9 mouse cellular contexts compared by ENCODE assay signal in genomic region chr10:115184697-115185096, GRCm38 (mm10). TPM values are rescaled to one million over a fixed set of nuclear protein-coding genes. Genes with fewer than 3 reads are reported as not detected.
DNase-seq lines count a peak whose midpoint lies in the region; ATAC-seq and TF ChIP-seq lines count a peak whose summit lies in the region.
"Had no signal": no experiment of that assay in that cellular context is flagged by ENCODE, and none has a peak within 500 bp of the region (broad histone marks: within the 10 kb centered on the region; RNA-seq: fewer than 3 reads in every experiment).

Gene Tph2, minus strand, starts transcription at chr10:115185022.

- no peak within 1 kb of the TSS for H3K9ac ChIP-seq in forebrain, postnatal 0 days
- no peak within 1 kb of the TSS for H3K9ac ChIP-seq in hindbrain, embryonic 13.5 days

- H3K4me3 ChIP-seq in forebrain, postnatal 0 days (ENCODE audit: low read depth, low read length), result no peak within 1 kb of the TSS
- no peak within 1 kb of the TSS for H3K4me3 ChIP-seq in hindbrain, embryonic 13.5 days

- H3K27ac ChIP-seq in forebrain, postnatal 0 days (ENCODE audit: low read depth, low read length), result no peak within 1 kb of the TSS
- no peak within 1 kb of the TSS for H3K27ac ChIP-seq in hindbrain, embryonic 13.5 days

- peak; percentile 41 for DNase-seq in MEL-GATA-1-ER (ENCODE audit: extremely low read depth, low read depth)
- peak; percentile 75 for DNase-seq in cerebellum, adult 11-12 months
- DNase-seq in forebrain, postnatal 0 days, result peak; percentile 71
- peak; percentile 60 to 66 for DNase-seq in layer of hippocampus, postnatal 14 days (ENCODE audit: low spot score in 2 of 2)
- DNase-seq in right cerebral cortex, adult 18-20 months, result peak; percentile 29
- DNase-seq in urinary bladder, adult 2 months (ENCODE audit: low spot score), result peak; percentile 30

- H3K36me3 ChIP-seq in forebrain, postnatal 0 days (ENCODE audit: insufficient read depth), result no peaks in the 10 kb centered on the region
- no peaks in the 10 kb centered on the region for H3K36me3 ChIP-seq in hindbrain, embryonic 13.5 days

- ATAC-seq in forebrain, postnatal 0 days, result peak; percentile 87
- ATAC-seq in hindbrain, embryonic 13.5 days (ENCODE audit: low FRiP score), result peak; percentile 84
- ATAC-seq in megakaryocyte, adult 5-6 weeks (ENCODE audit: poor library complexity, severe bottlenecking), result peak; percentile 100

- H3K27me3 ChIP-seq in forebrain, postnatal 0 days (ENCODE audit: insufficient read depth, low read length), result peaks cover 4% of the 10 kb centered on the region; the same call in 1 of the 2 replicates
- no peaks in the 10 kb centered on the region for H3K27me3 ChIP-seq in hindbrain, embryonic 13.5 days

- H3K4me1 ChIP-seq in forebrain, postnatal 0 days (ENCODE audit: insufficient read depth), result no peaks in the 10 kb centered on the region
- peaks cover 14% of the 10 kb centered on the region for H3K4me1 ChIP-seq in hindbrain, embryonic 13.5 days (replicated peaks)

- no peak within 1 kb of the TSS for H3K4me2 ChIP-seq in forebrain, postnatal 0 days (ENCODE audit: low read depth)
- peak within 1 kb of the TSS; percentile 29; the same call in 1 of the 2 replicates for H3K4me2 ChIP-seq in hindbrain, embryonic 13.5 days

- TF ChIP-seq CTCF in forebrain, postnatal 0 days (IDR thresholded peaks at IDR 0.05; ENCODE audit: low read depth), result peak; percentile 74

- H3K9me3 ChIP-seq in forebrain, postnatal 0 days (ENCODE audit: low read length), result no peaks in the 10 kb centered on the region
- no peaks in the 10 kb centered on the region for H3K9me3 ChIP-seq in hindbrain, embryonic 13.5 days

- 5% methylated on average over 9 of the region's 9 CpGs for WGBS in forebrain, postnatal 0 days
- whole genome bisulfite sequencing in hindbrain, embryonic 13.5 days, result 8% methylated on average over 9 of the region's 9 CpGs

RNA-seq across cellular contexts. Expression of gene Tph2, which starts in this region (rescaled TPM):
- 0.10 and 0.46 TPM in 2 replicates for total RNA-seq in forebrain, postnatal 0 days (2014; rRNA removed)
- 0.78 and 1.0 TPM in 2 replicates for polyA plus RNA-seq in forebrain, postnatal 0 days (2015; fragmentation: Nextera tagmentation; extraction: Ambion mirVana)
- 3.9 and 7.2 TPM in 2 replicates for polyA plus RNA-seq in hindbrain, embryonic 13.5 days (2015; fragmentation: Nextera tagmentation; extraction: Ambion mirVana)
- 1 to 10 TPM in 1 of 2 experiments, under 1 TPM in 1; 0.74 to 1.6 TPM for total RNA-seq in layer of hippocampus, postnatal 14 days (2021)
- not detected in 2 replicates for total RNA-seq in megakaryocyte, adult 5-6 weeks (2015)
- not detected in 2 replicates for total RNA-seq in megakaryocyte, adult 5-6 weeks (2017)
- polyA plus RNA-seq in urinary bladder, adult 2 months (2012; rRNA removed), result not detected in 2 replicates
- polyA plus RNA-seq: large intestine, adult 2 months had no signal

Comparison
In these comparisons a context has a peak if more than half of its experiments do, and no peak if none do; other contexts are left out.
1. Peak in ATAC-seq in megakaryocyte, adult 5-6 weeks; RNA of the gene not detected or under 1 TPM.
2. Peak in DNase-seq in urinary bladder, adult 2 months; RNA of the gene not detected or under 1 TPM.